Mouse (Mus musculus): ENCODE results near the gene Irgm1. TPM values are rescaled to one million over a fixed set of nuclear protein-coding genes. Genes with fewer than 3 reads are reported as not detected.
A peak's percentile ranks its signal among the peaks of the same experiment; 100 is the strongest.
"Not testable (repeated sequence)": the region's sequence is repeated elsewhere in the genome, so short reads cannot be mapped to it uniquely, and the experiment has no call there.

Gene Irgm1
- polyA plus RNA-seq, 1 experiment from 2014 or later: 1.2 TPM

DNA sequence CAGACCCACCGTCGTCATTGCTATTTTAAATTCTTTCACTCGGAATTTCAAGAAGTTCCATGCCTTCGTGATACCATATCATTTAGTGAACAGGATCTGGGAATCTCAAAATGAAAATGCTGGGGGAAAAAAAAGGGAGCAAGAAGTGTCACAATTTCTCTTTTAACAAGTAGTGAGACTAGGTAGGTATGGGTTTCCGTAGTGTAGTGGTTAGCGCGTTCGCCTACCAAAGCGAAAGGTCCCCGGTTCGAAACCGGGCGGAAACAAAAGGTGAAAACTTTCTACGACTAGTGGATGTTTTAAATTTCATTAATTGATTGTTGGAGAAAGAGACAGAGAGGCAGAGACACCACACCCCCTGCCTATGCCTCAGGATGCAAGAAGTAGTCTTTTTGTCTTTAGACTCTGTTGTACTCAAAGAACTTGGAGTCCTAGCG is 47.9 kb downstream of the Irgm1 start:
- peak; percentile 76 for DNase-seq (ENCODE audit: extremely low spot score, low spot score)
- under 1% methylated on average over 15 of the region's 15 CpGs for WGBS
- Histone ChIP-seq H3K27ac (no peak overlapping the region), H3K27me3 (ENCODE audit: poor library complexity, severe bottlenecking) (peaks cover 27% of the 10 kb centered on the region), H3K36me3 (replicated peaks) (no peaks in the 10 kb centered on the region), H3K9me3 (peaks cover 9% of the 10 kb centered on the region; the same call in 1 of the 2 replicates), H3K4me3 (peak overlapping the region; percentile 52), H3K4me1 (peaks cover 30% of the 10 kb centered on the region)

DNA sequence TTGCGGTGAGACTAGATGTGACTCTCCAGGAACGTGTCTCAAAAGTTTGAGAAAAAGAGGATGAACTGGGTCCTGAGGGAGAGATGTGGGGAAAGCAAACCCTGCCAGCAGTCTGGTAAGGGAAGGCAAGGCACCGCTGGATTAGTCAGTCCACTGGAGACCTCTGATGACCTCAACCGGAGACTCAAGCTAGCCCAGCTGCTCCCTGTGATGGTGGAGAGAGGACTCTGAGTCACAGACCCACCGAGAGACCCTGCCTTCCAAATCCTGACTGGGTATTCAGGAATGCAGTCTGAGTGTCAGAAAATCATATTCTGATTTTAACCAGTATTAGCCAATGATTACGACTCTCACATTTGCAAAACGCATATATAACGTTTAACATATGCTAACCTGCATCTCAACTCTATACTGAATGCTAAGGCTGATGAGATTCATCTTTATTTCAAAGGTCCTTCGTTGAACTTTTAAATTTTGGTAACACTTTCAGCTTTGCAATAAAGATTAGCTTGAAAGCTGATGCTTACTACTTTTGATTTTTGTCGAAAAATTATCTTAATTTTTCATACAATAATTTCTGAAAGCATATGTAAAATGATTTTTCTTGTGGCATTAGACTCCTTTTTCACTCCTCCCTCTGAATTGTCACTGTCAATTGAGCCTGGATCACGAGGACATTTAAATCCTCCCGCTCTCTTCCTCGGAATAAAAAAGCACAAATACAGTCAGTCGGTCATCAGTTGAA is 48.5 kb downstream of the Irgm1 start:
- DNase-seq (ENCODE audit: extremely low spot score, low spot score): no peak
- H3K9me3 ChIP-seq: peaks cover 6% of the 10 kb centered on the region; the same call in 1 of the 2 replicates
- no peak overlapping the region for H3K27ac ChIP-seq
- WGBS: 34% methylated on average over 14 of the region's 14 CpGs
- peaks cover 24% of the 10 kb centered on the region for H3K27me3 ChIP-seq (ENCODE audit: poor library complexity, severe bottlenecking)
- H3K36me3 ChIP-seq (replicated peaks): no peaks in the 10 kb centered on the region
- peak overlapping the region; percentile 52 for H3K4me3 ChIP-seq
- peaks cover 30% of the 10 kb centered on the region for H3K4me1 ChIP-seq

DNA sequence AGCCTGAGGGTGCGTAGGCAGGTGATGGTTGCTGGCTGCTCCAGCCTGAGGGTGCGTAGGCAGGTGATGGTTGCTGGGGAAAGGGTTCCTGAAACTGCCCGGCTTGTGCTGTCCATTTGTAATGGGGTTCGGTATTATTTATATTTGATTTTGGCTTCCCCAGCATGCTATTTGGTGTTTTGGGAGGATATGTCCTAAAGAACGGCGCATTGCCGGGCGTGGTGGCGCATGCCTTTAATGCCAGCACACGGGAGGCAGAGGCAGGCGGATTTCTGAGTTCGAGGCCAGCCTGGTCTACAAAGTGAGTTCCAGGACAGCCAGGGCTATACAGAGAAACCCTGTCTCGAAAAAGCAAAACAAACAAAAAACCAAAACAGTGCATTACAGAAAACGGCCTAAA is 50.2 kb downstream of the Irgm1 start:
- H3K4me3 ChIP-seq; H3K36me3 ChIP-seq (replicated peaks); H3K27ac ChIP-seq; DNase-seq (ENCODE audit: extremely low spot score, low spot score); H3K9me3 ChIP-seq: not testable (repeated sequence)
- Histone ChIP-seq H3K27me3 (ENCODE audit: poor library complexity, severe bottlenecking) (peaks cover 15% of the 10 kb centered on the region), H3K4me1 (peaks cover 26% of the 10 kb centered on the region)
- 84% methylated on average over 14 of the region's 14 CpGs for WGBS

GRCm38 (mm10) chr11:48820308-48820674 is 51.2 kb downstream of the Irgm1 start:
- peaks cover 15% of the 10 kb centered on the region for H3K27me3 ChIP-seq (ENCODE audit: poor library complexity, severe bottlenecking)
- no peak for DNase-seq (ENCODE audit: extremely low spot score, low spot score)
- H3K4me1 ChIP-seq: peaks cover 36% of the 10 kb centered on the region
- no peak overlapping the region for H3K4me3 ChIP-seq
- H3K9me3 ChIP-seq: no peaks in the 10 kb centered on the region
- no peak overlapping the region for H3K27ac ChIP-seq
- peaks cover 6% of the 10 kb centered on the region for H3K36me3 ChIP-seq (replicated peaks)

DNA sequence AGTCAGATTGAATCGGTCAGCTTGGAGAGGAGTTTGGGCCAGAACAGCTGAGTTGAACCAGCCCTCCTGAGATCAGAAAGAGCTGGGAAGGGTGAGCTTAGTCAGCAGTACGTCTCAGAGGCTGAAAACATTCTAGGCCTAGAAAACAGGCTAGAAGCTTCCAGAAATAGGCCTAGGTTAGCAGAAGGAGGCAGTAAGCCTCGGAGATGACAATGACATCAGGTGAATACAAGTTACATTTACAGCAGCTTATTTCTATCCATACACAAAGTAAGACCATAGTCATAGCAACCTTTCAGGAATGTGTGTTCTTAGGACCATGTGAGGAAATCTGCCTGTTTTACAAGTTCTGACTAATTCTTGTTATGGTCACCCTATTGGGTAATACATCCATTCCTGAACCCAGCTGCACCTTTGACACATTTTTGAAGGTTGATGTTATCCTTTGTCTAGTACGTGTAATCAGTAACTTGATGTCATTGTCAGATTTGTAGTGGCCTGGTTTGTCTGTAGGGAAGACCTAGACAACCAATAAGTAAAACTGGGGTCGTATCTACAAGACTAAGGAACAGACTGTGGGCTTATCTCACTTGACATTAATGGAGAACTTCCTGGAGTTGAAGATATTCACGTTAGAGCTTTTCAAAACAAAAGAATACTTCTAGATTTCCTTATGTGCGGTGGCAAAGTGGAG is 51.7 kb downstream of the Irgm1 start:
- 78% methylated on average over 7 of the region's 7 CpGs for WGBS
- no peak for DNase-seq (ENCODE audit: extremely low spot score, low spot score)

GRCm38 (mm10) chr11:48818346-48818745 is 53.1 kb downstream of the Irgm1 start:
- Histone ChIP-seq H3K4me3 (peak overlapping the region; percentile 90), H3K36me3 (replicated peaks) (peaks cover 18% of the 10 kb centered on the region), H3K27me3 (ENCODE audit: poor library complexity, severe bottlenecking) (no peaks in the 10 kb centered on the region), H3K4me1 (peaks cover 28% of the 10 kb centered on the region), H3K27ac (0 out of 2 replicates have a peak overlapping the region, but pooled peaks have one; percentile 95), H3K9me3 (no peaks in the 10 kb centered on the region)
- peak; percentile 83 for DNase-seq (ENCODE audit: extremely low spot score, low spot score)
- 1% methylated on average over 16 of the region's 16 CpGs for WGBS

More for the DNA sequence above, 51.7 kb downstream of the Irgm1 start:
- Histone ChIP-seq H3K27me3 (ENCODE audit: poor library complexity, severe bottlenecking) (peaks cover 11% of the 10 kb centered on the region), H3K27ac (no peak overlapping the region), H3K36me3 (replicated peaks) (peaks cover 9% of the 10 kb centered on the region), H3K4me3 (no peak overlapping the region), H3K4me1 (peaks cover 39% of the 10 kb centered on the region), H3K9me3 (no peaks in the 10 kb centered on the region)

- Histone ChIP-seq H3K36me3 (replicated peaks) (peaks cover 24% of the 10 kb centered on the region), H3K4me1 (peaks cover 24% of the 10 kb centered on the region), H3K9me3 (no peaks in the 10 kb centered on the region), H3K27ac (peak overlapping the region; percentile 95), H3K4me3 (peak overlapping the region; percentile 90), H3K27me3 (ENCODE audit: poor library complexity, severe bottlenecking) (no peaks in the 10 kb centered on the region)
- 8% methylated on average over 9 of the region's 9 CpGs for WGBS
- no peak for DNase-seq (ENCODE audit: extremely low spot score, low spot score)
These were observed 53.7 kb downstream of the Irgm1 start for GRCm38 (mm10) chr11:48817794-48818193.

- Histone ChIP-seq H3K27me3 (ENCODE audit: poor library complexity, severe bottlenecking) (no peaks in the 10 kb centered on the region), H3K9me3 (no peaks in the 10 kb centered on the region), H3K4me1 (peaks cover 22% of the 10 kb centered on the region), H3K36me3 (replicated peaks) (peaks cover 31% of the 10 kb centered on the region), H3K4me3 (peak within 1 kb of the TSS; percentile 90), H3K27ac (peak within 1 kb of the TSS; percentile 95)
- WGBS: under 1% methylated on average over 77 of the region's 77 CpGs
- peak; percentile 99 for DNase-seq (ENCODE audit: extremely low spot score, low spot score)
These were observed 54.5 kb downstream of the Irgm1 start, which contains the start of gene Trim41 for GRCm38 (mm10) chr11:48816800-48817665. Trim41 (minus strand) TSS chr11:48817353.

DNA sequence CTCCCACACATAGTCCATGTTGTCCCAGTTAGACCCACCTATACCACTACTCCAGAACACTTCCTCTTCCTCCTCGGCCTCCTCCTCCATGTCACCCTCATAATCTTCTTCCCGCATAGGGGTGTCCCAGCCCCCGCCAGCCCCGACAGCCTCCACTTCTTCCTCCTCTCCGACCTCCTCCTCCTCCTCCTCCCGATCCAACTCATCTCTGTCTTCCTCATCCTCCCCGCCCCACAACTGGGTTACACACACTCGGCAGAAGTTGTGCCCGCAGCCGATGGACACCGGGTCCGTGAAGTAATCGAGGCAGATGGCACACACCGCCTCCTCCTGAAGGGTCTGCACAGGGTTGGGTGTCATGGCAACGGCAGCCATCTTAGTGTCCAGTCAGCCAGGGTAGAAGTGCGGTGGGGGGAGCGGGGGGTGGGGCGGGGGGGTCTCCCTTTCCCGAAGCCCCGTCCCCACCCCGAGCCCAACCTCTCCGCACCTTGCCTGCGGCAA is 55.2 kb downstream of the Irgm1 start:
- Histone ChIP-seq H3K27ac (peak overlapping the region; percentile 95), H3K4me3 (peak overlapping the region; percentile 90), H3K4me1 (peaks cover 22% of the 10 kb centered on the region), H3K36me3 (replicated peaks) (peaks cover 38% of the 10 kb centered on the region), H3K27me3 (ENCODE audit: poor library complexity, severe bottlenecking) (no peaks in the 10 kb centered on the region), H3K9me3 (no peaks in the 10 kb centered on the region)
- peak; percentile 66 for DNase-seq (ENCODE audit: extremely low spot score, low spot score)
- 6% methylated on average over 23 of the region's 23 CpGs for WGBS

DNA sequence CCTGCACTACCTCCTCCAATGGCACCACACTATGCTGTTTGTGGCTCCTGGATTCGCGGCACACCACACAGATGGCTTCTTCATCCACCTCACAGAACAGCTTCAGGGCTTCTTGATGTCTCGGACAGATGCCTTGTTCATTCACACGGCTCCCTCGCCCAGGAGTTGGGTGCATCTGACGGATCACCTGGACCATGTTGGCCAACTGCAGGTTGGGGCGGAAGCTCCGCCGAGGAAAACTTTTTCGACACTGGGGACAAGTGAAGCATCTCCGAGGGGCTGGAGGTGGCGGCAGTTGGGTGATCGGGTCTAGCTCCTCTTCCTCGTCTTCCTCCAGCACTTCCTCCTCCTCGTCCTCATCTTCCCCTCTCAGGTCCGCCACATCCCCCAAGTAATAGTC is 55.6 kb downstream of the Irgm1 start:
- Histone ChIP-seq H3K36me3 (replicated peaks) (peaks cover 43% of the 10 kb centered on the region), H3K27ac (peak overlapping the region; percentile 95; the same call in 1 of the 2 replicates), H3K27me3 (ENCODE audit: poor library complexity, severe bottlenecking) (no peaks in the 10 kb centered on the region), H3K4me1 (peaks cover 22% of the 10 kb centered on the region), H3K4me3 (peak overlapping the region; percentile 90), H3K9me3 (no peaks in the 10 kb centered on the region)
- WGBS: 91% methylated on average over 14 of the region's 16 CpGs
- DNase-seq (ENCODE audit: extremely low spot score, low spot score): no peak

DNA sequence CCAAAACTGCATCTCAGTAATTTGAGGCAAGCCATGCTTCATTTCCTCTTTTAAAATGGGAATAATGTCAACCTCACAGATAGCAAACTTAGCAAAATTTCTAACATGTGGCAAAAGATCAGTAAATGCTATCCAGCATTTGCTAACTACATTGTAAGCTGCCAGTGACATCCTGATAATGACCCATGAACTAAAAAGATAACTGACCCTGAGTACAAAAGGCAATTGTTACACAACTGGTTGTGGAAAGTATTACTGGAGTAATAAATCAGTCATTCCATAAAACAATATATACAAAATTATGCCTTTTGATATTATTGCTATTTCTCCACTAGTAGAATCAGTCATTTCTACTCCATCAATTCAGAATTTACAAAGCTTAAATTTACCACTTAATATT is 57.7 kb downstream of the Irgm1 start:
- DNase-seq (ENCODE audit: extremely low spot score, low spot score): no peak
- no peak overlapping the region for H3K4me3 ChIP-seq
- no peak overlapping the region for H3K27ac ChIP-seq
- H3K9me3 ChIP-seq: no peaks in the 10 kb centered on the region
- H3K36me3 ChIP-seq (replicated peaks): peaks cover 64% of the 10 kb centered on the region
- no peaks in the 10 kb centered on the region for H3K27me3 ChIP-seq (ENCODE audit: poor library complexity, severe bottlenecking)
- H3K4me1 ChIP-seq: peaks cover 22% of the 10 kb centered on the region
